Mouse (Mus musculus) megakaryocyte, embryonic 14.5 days (primary cell): ENCODE results near the gene Zzz3.

Experiments used
- FLI1 ChIP-seq: IDR thresholded peaks from 2 replicates; pipeline ENCODE4 v1.6.1; 2012; ENCODE audit warnings: low read length, inconsistent platforms, mixed read lengths
- GATA1 ChIP-seq: IDR thresholded peaks from 3 replicates; pipeline ENCODE4 v1.6.1; 2012; ENCODE audit warnings: mixed read lengths, low read length, inconsistent platforms, borderline replicate concordance

GRCm38 (mm10) chr3:152497842-152498241, 102.6 kb downstream of the Zzz3 start:
- no peak for TF ChIP-seq GATA1
- TF ChIP-seq FLI1 = no peak
